Mouse (Mus musculus): ENCODE measurements at regions not wholly inside any gene's neighbourhood (a gene's known extent, or its start where the extent isn't known, plus 50 kb on each side); places are given as distances from the start of the nearest gene placed in this dataset.
A peak's percentile ranks its signal among the peaks of the same experiment; 100 is the strongest.

- peak; percentile 20 to 33 for DNase-seq (ENCODE audit: low spot score in 2 of 2)
These were observed 98.7 kb upstream of the Lin7c start for GRCm38 (mm10) chr2:109791921-109792320.

GRCm38 (mm10) chr2:109816993-109817392, 73.7 kb upstream of the Lin7c start:
- DNase-seq (ENCODE audit: low spot score in 2 of 2), result no peak

- no peak for DNase-seq (ENCODE audit: low spot score in 2 of 2)
These were observed 70.3 kb upstream of the Lin7c start for GRCm38 (mm10) chr2:109820357-109820756.

GRCm38 (mm10) chr2:109820869-109821268, 69.8 kb upstream of the Lin7c start:
- no peak for DNase-seq (ENCODE audit: low spot score in 2 of 2)

- DNase-seq (ENCODE audit: low spot score in 2 of 2), result no peak
These were observed 67.4 kb upstream of the Lin7c start for GRCm38 (mm10) chr2:109822993-109823830.

- DNase-seq (ENCODE audit: low spot score in 2 of 2), result no peak
These were observed 50.4 kb upstream of the Lin7c start for GRCm38 (mm10) chr2:109840258-109840657.

Data from layer of hippocampus, adult 8-10 months (tissue).